Mouse (Mus musculus) myocyte (in vitro differentiated cells): ENCODE results near the gene Pex13. TPM values are rescaled to one million over a fixed set of nuclear protein-coding genes. Genes with fewer than 3 reads are reported as not detected.

Source experiments
- H3K27me3 ChIP-seq: one replicate; pipeline ENCODE4 v1.6.1; 2011; ENCODE audit not compliant: control insufficient read depth, insufficient read depth, insufficient read length
- H3K36me3 ChIP-seq: one replicate; pipeline ENCODE4 v1.6.1; 2011; ENCODE audit not compliant: control insufficient read depth, insufficient read depth
- H3K4me2 ChIP-seq: one replicate; pipeline ENCODE4 v1.6.1; 2011; ENCODE audit warnings: low read depth, control low read depth
- H3K4me3 ChIP-seq: one replicate; pipeline ENCODE4 v1.5.1; 2011; ENCODE audit warnings: mild to moderate bottlenecking, control low read depth, moderate library complexity
- H3K79me2 ChIP-seq: one replicate; pipeline ENCODE4 v1.6.1; 2011; ENCODE audit not compliant: control insufficient read depth, insufficient read depth
- H3ac ChIP-seq: one replicate; pipeline ENCODE4 v1.6.1; 2011; ENCODE audit not compliant: control insufficient read depth, insufficient read length
- CEBPB ChIP-seq: IDR thresholded peaks from 2 replicates; pipeline ENCODE4 v1.6.1; 2011; ENCODE audit warnings: mild to moderate bottlenecking, moderate library complexity; ENCODE audit not compliant: poor library complexity, insufficient read depth, severe bottlenecking
- E2F4 ChIP-seq: IDR thresholded peaks from one replicate; pipeline ENCODE4 v1.6.1; 2011; ENCODE audit warnings: mild to moderate bottlenecking, control low read depth, moderate library complexity; ENCODE audit not compliant: insufficient read depth
- MAX ChIP-seq: IDR thresholded peaks from one replicate; pipeline ENCODE4 v1.6.1; 2011; ENCODE audit warnings: low read depth, mild to moderate bottlenecking, control low read depth
- MYOD1 ChIP-seq, 3 experiments: IDR thresholded peaks; one replicate each; pipeline ENCODE4 v1.6.1; 2011; ENCODE audit warnings: control low read depth in 2 of 3, low read depth in 2 of 3, mild to moderate bottlenecking in 2 of 3, moderate library complexity in 1 of 3; ENCODE audit not compliant: insufficient read length in 2 of 3, control insufficient read depth in 1 of 3
- MYOG ChIP-seq, 3 experiments: IDR thresholded peaks; one replicate each; pipeline ENCODE4 v1.6.1; 2011; ENCODE audit warnings: control low read depth in 2 of 3, low read depth in 2 of 3, mild to moderate bottlenecking in 2 of 3; ENCODE audit not compliant: insufficient read length in 2 of 3, control insufficient read depth in 1 of 3, insufficient read depth in 1 of 3
- POLR2A ChIP-seq: IDR thresholded peaks from one replicate; pipeline ENCODE4 v1.6.1; 2011; ENCODE audit warnings: low read depth, mild to moderate bottlenecking, control low read depth, moderate library complexity; ENCODE audit not compliant: insufficient read length
- POLR2AphosphoS2 ChIP-seq: IDR thresholded peaks from one replicate; pipeline ENCODE4 v1.6.1; 2011; ENCODE audit warnings: low read depth, control low read depth; ENCODE audit not compliant: insufficient read length
- REST ChIP-seq: IDR thresholded peaks from one replicate; pipeline ENCODE4 v1.6.1; 2011; ENCODE audit warnings: mild to moderate bottlenecking, control low read depth, moderate library complexity; ENCODE audit not compliant: insufficient read depth, insufficient read length
- SRF ChIP-seq: IDR thresholded peaks from one replicate; pipeline ENCODE4 v1.6.1; 2011; ENCODE audit warnings: low read depth; ENCODE audit not compliant: control insufficient read depth, insufficient read length
- TCF12 ChIP-seq: IDR thresholded peaks from one replicate; pipeline ENCODE4 v1.6.1; 2011; ENCODE audit warnings: mild to moderate bottlenecking, control low read depth; ENCODE audit not compliant: poor library complexity, insufficient read depth, severe bottlenecking
- TCF3 ChIP-seq: IDR thresholded peaks from one replicate; pipeline ENCODE4 v1.6.1; 2011; ENCODE audit warnings: low read depth, control low read depth; ENCODE audit not compliant: insufficient read length
- USF1 ChIP-seq: IDR thresholded peaks from one replicate; pipeline ENCODE4 v1.6.1; 2011; ENCODE audit warnings: low read depth, mild to moderate bottlenecking, control low read depth, moderate library complexity
- polyA plus RNA-seq: library from polyadenylated mRNA; unstranded; fragments of >200 nt; fragmentation: generic; extraction: Trizol; gene quantifications from one replicate; pipeline ENCODE4 v1.2.1, GENCODE M21; 2012; ENCODE audit warnings: missing spikeins

The Pex13 gene
- polyA plus RNA-seq, 1 experiment = 12.3 TPM

- H3ac ChIP-seq = no peak overlapping the region
- H3K79me2 ChIP-seq = peaks cover 65% of the 10 kb centered on the region
- no peaks in the 10 kb centered on the region for H3K27me3 ChIP-seq
- no peak overlapping the region for H3K4me2 ChIP-seq
- no peaks in the 10 kb centered on the region for H3K36me3 ChIP-seq
- TF ChIP-seq CEBPB (no peak), MAX (no peak), TCF12 (no peak), TCF3 (no peak), SRF (no peak), POLR2A (no peak), E2F4 (no peak), MYOG (IDR thresholded peaks at IDR 0.05; ENCODE audit: control insufficient read depth in 1 of 3, insufficient read depth in 1 of 3, insufficient read length in 2 of 3, low read depth in 2 of 3) (no peak), POLR2AphosphoS2 (no peak), USF1 (no peak), REST (no peak), MYOD1 (IDR thresholded peaks at IDR 0.05; ENCODE audit: control insufficient read depth in 1 of 3, insufficient read length in 2 of 3, low read depth in 2 of 3) (no peak)
- H3K4me3 ChIP-seq = no peak overlapping the region
Observed at GRCm38 (mm10) chr11:23657791-23658190, 8.0 kb downstream of the Pex13 start.

- Histone ChIP-seq H3K79me2 (peaks cover 24% of the 10 kb centered on the region), H3ac (no peak overlapping the region), H3K36me3 (peaks cover 16% of the 10 kb centered on the region), H3K4me3 (no peak overlapping the region), H3K4me2 (no peak overlapping the region), H3K27me3 (no peaks in the 10 kb centered on the region)
- TF ChIP-seq POLR2AphosphoS2 (no peak), MYOG (IDR thresholded peaks at IDR 0.05; ENCODE audit: control insufficient read depth in 1 of 3, insufficient read depth in 1 of 3, insufficient read length in 2 of 3, low read depth in 2 of 3) (no peak), TCF3 (no peak), MYOD1 (IDR thresholded peaks at IDR 0.05; ENCODE audit: control insufficient read depth in 1 of 3, insufficient read length in 2 of 3, low read depth in 2 of 3) (no peak), MAX (no peak), USF1 (no peak)
Observed at GRCm38 (mm10) chr11:23653666-23654065, 12.1 kb downstream of the Pex13 start.

GRCm38 (mm10) chr11:23647835-23648234 is 17.9 kb downstream of the Pex13 start:
- peaks cover 32% of the 10 kb centered on the region for H3K36me3 ChIP-seq
- no peak overlapping the region for H3ac ChIP-seq
- H3K4me3 ChIP-seq = no peak overlapping the region
- TF ChIP-seq POLR2A = no peak
- TF ChIP-seq CEBPB = no peak
- TF ChIP-seq POLR2AphosphoS2 = no peak
- TF ChIP-seq E2F4 = no peak
- TF ChIP-seq TCF3 = no peak
- TF ChIP-seq USF1 = no peak
- TF ChIP-seq TCF12 = no peak
- TF ChIP-seq REST = no peak
- TF ChIP-seq MAX = no peak
- TF ChIP-seq MYOG (IDR thresholded peaks at IDR 0.05; ENCODE audit: control insufficient read depth in 1 of 3, insufficient read depth in 1 of 3, insufficient read length in 2 of 3, low read depth in 2 of 3) = no peak
- TF ChIP-seq MYOD1 (IDR thresholded peaks at IDR 0.05; ENCODE audit: control insufficient read depth in 1 of 3, insufficient read length in 2 of 3, low read depth in 2 of 3) = no peak
- TF ChIP-seq SRF = no peak
- H3K4me2 ChIP-seq = no peak overlapping the region
- H3K27me3 ChIP-seq = no peaks in the 10 kb centered on the region
- no peaks in the 10 kb centered on the region for H3K79me2 ChIP-seq

- Histone ChIP-seq H3K79me2 (no peaks in the 10 kb centered on the region), H3K36me3 (peaks cover 34% of the 10 kb centered on the region)
Observed at GRCm38 (mm10) chr11:23647431-23647830, 18.3 kb downstream of the Pex13 start.

GRCm38 (mm10) chr11:23634573-23634972 is 31.2 kb downstream of the Pex13 start:
- Histone ChIP-seq H3K4me3 (no peak overlapping the region), H3ac (no peak overlapping the region), H3K27me3 (no peaks in the 10 kb centered on the region), H3K36me3 (peaks cover 3% of the 10 kb centered on the region), H3K4me2 (no peak overlapping the region), H3K79me2 (no peaks in the 10 kb centered on the region)
- TF ChIP-seq MAX (no peak), MYOD1 (IDR thresholded peaks at IDR 0.05; ENCODE audit: control insufficient read depth in 1 of 3, insufficient read length in 2 of 3, low read depth in 2 of 3) (no peak), MYOG (IDR thresholded peaks at IDR 0.05; ENCODE audit: control insufficient read depth in 1 of 3, insufficient read depth in 1 of 3, insufficient read length in 2 of 3, low read depth in 2 of 3) (no peak), TCF3 (no peak), POLR2A (no peak), POLR2AphosphoS2 (peak; percentile 42), TCF12 (no peak), CEBPB (no peak)

More at GRCm38 (mm10) chr11:23647431-23647830, 18.3 kb downstream of the Pex13 start:
- Histone ChIP-seq H3K4me2 (no peak overlapping the region), H3K27me3 (no peaks in the 10 kb centered on the region), H3ac (no peak overlapping the region), H3K4me3 (no peak overlapping the region)
- no peak for TF ChIP-seq POLR2A
- TF ChIP-seq TCF12 = no peak
- TF ChIP-seq REST = no peak
- no peak for TF ChIP-seq SRF
- TF ChIP-seq E2F4 = no peak
- TF ChIP-seq MYOG (IDR thresholded peaks at IDR 0.05; ENCODE audit: control insufficient read depth in 1 of 3, insufficient read depth in 1 of 3, insufficient read length in 2 of 3, low read depth in 2 of 3) = no peak
- no peak for TF ChIP-seq MYOD1 (IDR thresholded peaks at IDR 0.05; ENCODE audit: control insufficient read depth in 1 of 3, insufficient read length in 2 of 3, low read depth in 2 of 3)
- TF ChIP-seq POLR2AphosphoS2 = no peak
- no peak for TF ChIP-seq TCF3
- no peak for TF ChIP-seq MAX
- TF ChIP-seq USF1 = no peak
- TF ChIP-seq CEBPB = no peak
